Mouse (Mus musculus) urinary bladder, postnatal 14 days (tissue): ENCODE data around the gene Fos.

Experiments used
- DNase-seq: peaks from one replicate; pipeline ENCODE4 v3.0.0; 2021; ENCODE audit warnings: low spot score

Gene Fos

DNA sequence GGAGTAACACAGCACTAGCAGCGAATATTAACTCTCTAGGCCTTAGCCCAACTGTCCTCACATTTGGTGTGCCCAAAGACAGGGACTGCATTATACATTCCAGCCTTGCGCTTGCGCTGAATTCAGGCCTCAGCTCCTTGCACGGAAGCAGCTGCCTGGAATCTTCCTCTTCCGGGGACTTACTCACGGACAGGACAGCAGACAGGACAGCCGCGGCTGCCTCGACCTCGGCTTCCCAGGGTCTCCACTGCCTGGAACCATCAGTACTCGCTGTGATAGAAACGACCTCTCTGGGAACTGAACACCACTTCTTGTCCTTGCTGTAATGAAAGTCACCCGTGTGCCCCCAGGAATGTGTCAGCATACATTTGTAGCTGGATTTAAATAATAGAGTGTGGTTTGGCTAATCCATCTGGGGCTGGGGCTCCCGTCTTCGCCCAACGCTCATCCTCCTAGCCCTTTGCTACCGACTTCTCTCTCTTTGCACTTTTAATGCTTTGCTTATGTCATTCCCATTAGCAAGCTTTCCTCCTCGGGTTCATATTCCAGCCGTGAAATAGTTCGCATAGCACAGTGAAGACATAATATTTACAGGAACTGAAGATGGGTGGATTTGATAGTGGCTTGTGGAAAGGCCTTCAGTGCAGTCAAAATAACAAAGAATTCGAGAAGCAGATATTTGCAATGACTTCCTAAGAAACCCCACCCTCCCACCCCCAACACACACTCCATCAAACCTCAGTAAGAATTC, 11.6 kb upstream of the Fos start:
- DNase-seq, result no peak

DNA sequence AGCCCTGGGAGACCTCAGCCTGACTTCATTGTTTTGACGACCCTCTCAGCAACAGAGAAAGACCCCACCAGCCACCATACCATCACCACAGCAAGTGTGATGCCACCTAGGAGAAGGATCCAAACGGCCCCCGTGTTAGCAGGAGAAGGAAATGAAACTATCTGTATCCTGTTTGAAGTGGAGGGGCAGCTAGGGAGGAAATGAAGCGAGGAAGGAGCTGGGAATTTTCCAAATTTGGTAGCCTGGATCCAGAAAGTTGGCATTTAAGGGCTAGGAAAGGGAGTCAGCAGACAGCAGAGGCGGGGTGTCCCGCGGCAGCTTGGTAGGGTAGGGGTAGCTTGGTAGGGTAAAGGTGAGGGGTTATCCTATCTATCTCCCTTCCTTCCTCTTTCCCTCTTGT, 10.9 kb upstream of the Fos start:
- DNase-seq, result no peak

DNA sequence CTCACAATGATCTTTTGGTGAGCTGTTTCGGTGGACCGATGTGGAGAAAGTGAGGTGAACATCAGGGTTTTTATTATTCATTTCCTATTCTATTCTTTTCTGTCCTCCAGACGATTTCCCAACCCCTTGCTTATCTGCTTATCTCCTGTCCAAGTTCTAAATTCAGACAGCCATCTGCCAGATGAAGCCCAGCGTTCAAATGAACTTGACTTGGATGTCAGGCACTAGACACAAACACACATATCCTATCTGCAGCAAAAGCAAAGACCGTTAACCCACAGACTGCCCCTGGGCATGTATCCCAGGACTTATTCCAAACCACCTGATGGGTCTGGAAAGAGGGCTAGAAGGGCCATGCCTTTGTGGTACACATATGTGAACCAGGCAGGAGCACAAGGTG, 9.3 kb upstream of the Fos start:
- DNase-seq, result no peak

DNA sequence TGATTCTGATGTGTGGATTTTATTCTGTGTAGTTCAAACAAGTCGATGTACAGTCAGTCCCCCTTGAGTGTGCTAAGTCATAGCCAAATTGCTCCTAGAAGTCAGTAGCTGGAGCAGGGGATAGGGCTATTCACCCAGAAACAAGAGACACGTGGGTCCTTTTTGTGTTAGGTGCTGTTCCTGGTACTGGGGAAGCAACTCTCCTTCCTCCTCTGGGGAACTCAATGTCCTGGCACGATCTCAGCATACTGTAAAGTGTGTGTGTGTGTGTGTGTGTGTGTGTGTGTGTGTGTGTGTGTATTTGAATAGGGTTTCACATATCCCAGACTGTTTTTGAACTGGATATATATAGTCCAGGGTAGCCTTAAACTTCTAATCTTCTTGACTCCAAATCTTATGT, 8.8 kb upstream of the Fos start:
- DNase-seq, result no peak

DNA sequence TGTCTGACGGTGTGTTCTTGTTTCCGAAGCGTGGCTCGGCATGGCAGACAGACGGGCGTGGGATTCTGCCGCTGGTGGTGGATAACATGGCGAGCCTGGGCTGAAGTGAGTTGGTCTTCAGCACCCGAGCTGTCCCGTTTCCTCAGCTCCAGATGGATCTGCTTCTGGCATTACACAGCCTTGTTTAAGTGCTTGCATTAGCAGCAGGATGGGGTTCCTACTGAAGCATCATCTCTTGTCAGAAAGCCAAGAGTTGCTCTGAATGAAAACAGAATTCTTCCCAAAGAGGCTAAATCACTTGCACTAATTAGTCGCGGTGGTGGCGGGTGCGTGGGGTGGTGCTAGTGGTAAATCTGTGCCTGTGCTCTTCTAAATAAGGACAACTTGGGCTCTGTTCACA, 5.8 kb upstream of the Fos start:
- DNase-seq, result no peak

DNA sequence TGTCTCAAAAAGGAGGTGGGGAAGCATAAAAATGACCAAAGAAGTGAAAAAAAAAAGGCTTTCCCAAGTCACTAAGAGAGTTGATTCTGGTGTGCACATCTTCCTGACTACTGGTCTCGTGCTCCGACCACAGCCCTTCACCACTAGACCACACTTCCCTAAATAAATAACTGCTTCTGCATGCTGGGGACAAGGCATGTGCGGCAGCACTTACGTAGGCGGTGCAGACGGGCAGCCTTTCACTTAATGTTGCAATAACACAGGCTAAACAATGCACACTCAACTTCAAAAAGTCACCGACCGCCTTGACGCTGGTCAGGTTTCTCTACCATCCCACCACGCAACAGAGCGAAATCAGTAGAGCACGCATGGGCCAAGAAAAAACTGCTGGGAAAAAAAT, 5.0 kb upstream of the Fos start:
- no peak for DNase-seq

DNA sequence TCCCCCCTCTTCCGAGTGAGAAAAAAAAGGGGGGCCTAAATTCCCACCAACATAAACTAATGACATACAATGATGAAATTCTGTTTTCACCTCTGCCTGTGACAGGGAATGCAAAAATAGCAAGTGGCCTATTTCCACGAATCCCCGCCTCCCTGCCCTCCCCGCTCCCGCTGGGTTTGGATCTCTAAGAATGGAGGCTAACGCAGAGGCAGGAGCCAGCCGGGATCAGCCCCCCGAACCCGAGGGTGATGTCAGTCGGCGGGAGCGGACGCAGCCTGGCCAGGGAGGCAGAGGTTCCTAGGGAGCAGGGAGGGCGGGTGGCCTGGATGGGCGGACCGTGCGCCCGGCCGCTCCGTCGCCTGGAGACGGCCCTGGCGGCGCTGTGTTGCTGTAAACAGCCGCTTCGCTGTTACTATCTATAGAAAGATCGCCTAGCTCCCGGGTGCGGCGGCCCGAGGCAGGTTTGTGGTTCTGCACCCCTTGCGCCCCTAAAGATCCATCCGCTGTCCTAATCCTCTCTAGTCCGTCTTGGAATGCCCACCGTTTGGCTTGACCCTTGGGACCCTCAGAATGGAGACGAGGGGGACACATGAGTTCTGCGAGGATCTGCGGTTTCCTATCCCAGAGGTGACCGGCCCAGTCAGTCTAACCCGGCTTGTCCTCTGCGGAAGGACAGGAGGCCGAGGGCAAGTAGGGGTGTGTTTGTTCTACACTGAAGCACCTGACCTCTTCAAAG, 1.6 kb upstream of the Fos start:
- DNase-seq, result peak; percentile 85

DNA sequence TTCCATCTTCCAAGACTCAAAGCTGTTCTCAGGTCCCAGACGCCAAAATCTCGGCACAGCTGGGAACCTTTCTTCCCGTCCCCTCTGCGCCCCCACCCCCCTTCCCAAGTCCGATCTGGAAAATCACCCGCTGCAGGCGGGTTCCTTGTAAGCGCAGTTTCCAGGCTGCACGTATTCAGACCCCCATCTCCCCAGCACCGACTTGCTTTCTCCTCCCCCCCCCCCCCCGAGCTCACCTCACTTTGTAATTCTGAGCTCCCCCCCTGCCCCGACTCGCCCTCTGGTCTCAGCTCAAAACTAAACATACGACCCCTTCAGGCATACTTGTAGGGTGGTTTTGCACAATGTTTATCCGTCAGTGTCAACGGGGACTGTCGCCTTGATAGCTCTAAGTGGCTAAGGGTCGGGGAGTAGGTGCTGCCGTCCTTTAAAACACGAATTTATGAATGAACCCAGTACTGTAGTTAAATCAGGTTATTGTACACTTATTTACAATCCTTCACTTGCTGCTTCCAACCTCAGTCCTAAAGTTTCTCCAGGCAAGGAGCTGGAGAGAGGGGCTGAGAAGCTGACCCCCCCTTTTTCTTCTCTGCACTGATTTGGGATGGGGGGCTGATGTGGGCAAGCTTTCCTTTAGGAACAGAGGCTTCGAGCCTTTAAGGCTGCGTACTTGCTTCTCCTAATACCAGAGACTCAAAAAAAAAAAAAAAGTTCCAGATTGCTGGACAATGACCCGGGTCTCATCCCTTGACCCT, 857 bp upstream of the Fos start:
- DNase-seq, result no peak

DNA sequence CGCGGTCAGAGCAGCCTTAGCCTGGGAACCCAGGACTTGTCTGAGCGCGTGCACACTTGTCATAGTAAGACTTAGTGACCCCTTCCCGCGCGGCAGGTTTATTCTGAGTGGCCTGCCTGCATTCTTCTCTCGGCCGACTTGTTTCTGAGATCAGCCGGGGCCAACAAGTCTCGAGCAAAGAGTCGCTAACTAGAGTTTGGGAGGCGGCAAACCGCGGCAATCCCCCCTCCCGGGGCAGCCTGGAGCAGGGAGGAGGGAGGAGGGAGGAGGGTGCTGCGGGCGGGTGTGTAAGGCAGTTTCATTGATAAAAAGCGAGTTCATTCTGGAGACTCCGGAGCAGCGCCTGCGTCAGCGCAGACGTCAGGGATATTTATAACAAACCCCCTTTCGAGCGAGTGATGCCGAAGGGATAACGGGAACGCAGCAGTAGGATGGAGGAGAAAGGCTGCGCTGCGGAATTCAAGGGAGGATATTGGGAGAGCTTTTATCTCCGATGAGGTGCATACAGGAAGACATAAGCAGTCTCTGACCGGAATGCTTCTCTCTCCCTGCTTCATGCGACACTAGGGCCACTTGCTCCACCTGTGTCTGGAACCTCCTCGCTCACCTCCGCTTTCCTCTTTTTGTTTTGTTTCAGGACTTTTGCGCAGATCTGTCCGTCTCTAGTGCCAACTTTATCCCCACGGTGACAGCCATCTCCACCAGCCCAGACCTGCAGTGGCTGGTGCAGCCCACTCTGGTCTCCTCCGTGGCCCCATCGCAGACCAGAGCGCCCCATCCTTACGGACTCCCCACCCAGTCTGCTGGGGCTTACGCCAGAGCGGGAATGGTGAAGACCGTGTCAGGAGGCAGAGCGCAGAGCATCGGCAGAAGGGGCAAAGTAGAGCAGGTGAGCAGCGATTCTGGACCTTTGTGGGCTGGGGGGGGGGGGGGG, 875 bp downstream of the Fos start:
- peak; percentile 55 for DNase-seq

DNA sequence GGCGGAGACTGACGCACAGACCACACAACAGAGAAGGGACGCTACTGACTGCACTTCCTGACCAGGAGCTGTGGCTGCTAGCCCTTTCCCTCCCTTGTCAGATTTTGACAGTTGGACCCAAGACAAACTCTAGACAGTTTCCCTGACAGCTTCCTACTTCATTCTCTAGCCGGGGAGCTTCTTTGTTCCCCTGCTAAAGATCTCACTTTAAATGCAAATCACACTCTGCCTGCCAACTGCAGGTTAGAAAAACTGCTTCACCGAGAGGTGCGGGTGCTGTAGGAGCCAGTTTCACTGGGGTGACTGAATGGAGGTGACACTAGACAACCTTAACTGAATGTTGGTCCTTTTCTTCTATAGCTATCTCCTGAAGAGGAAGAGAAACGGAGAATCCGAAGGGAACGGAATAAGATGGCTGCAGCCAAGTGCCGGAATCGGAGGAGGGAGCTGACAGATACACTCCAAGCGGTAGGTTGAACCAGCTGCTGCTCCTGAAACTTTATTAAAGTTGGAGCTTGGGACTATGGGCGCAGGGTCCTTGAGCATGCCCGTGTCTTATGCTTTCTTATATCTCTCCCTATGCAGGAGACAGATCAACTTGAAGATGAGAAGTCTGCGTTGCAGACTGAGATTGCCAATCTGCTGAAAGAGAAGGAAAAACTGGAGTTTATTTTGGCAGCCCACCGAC, 1.7 kb downstream of the Fos start:
- DNase-seq, result no peak

DNA sequence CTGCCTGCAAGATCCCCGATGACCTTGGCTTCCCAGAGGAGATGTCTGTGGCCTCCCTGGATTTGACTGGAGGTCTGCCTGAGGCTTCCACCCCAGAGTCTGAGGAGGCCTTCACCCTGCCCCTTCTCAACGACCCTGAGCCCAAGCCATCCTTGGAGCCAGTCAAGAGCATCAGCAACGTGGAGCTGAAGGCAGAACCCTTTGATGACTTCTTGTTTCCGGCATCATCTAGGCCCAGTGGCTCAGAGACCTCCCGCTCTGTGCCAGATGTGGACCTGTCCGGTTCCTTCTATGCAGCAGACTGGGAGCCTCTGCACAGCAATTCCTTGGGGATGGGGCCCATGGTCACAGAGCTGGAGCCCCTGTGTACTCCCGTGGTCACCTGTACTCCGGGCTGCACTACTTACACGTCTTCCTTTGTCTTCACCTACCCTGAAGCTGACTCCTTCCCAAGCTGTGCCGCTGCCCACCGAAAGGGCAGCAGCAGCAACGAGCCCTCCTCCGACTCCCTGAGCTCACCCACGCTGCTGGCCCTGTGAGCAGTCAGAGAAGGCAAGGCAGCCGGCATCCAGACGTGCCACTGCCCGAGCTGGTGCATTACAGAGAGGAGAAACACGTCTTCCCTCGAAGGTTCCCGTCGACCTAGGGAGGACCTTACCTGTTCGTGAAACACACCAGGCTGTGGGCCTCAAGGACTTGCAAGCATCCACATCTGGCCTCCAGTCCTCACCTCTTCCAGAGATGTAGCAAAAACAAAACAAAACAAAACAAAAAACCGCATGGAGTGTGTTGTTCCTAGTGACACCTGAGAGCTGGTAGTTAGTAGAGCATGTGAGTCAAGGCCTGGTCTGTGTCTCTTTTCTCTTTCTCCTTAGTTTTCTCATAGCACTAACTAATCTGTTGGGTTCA, 2.5 kb downstream of the Fos start:
- DNase-seq, result no peak

DNA sequence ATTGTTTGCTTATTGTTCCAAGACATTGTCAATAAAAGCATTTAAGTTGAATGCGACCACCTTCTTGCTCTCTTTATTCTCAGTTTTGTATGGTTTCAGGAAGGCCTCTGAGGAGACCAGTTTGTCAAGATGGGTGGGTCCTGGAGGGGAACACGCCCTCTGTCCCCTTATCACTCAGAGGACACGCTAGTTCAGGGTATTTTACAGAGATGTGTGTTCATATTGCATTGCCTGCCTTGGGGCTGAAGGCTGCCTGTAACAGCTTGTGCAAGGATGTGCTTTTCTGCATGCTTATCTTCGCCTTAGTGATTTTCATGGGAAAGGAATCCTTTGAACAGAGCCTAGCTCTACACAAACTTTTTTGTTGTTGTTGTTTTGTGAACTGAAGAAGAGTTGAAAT, 3.5 kb downstream of the Fos start:
- DNase-seq, result no peak

DNA sequence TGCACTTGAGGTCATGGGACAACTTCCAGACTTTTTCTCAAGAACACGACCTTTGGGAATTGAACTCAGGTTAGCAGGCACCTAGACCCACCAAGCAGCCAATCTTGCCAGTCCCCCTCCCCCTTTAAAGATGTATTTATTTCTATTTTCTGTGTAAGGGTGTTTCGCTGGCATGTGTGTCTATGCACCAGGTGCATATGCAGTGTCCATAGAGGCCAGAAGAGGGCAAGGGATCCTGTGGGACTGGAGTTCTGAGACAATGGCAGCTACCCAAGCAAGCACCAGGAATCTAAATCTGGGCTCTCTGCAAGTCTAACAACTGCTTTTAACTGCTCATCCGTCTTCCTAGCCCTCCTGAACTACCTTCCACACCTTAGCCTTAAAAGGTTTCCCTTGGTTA, 4.1 kb downstream of the Fos start:
- no peak for DNase-seq

DNA sequence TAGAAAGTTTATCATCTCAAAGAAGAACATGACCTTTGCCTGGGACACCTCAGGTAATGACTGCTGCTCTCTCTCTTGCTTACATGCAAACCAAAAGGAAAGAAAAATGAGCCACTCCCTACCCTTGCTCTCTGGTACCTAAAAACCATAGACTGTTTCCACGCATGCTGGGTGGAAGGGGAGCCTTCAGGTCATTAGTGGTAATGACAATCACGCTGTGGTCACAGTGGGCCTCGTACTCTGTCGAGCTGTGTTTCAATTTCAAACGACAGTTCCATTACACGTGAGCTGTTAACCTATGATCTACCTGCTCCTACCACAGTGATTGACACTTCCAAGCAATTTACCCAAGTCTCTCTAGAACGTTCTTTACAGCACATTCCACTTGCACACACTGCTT, 5.0 kb downstream of the Fos start:
- DNase-seq, result no peak

DNA sequence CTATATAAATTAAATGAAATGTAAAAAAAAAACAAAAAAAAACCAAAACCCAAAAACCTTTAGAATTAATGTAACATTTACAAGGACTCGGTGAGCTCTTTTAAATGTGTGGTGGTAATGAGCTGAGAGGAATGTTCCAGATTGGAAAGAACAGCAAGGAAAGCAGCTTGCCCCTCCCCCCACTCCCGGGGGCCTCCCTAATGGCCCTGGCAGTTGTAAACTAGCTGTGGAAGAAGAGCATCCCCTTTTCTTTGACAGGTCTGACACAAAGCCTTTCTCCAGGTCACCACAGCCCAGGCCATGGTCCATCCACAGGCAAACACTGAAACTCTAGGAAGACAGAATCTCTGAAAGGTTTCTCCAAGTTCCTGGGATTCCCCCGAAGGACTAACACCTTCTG, 5.5 kb downstream of the Fos start:
- no peak for DNase-seq

DNA sequence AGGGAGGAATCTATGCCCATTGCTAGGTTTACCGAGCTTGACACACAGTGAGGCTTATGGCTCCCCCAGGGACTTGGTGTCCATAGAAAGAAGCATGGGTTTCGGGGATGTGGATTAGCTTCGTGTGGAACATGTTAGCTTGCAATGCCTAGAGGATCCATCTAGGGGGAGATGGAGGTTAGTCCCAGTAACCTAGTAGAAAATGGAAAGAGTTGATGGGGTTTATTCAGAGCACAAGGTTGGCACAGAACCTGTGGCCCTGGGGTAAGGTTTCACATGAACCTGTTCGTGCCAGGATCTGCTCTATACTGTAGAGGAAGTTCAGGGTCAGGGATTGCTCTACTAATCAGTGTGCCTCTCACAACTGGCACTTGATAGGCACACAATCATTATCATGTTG, 9.5 kb downstream of the Fos start:
- no peak for DNase-seq

DNA sequence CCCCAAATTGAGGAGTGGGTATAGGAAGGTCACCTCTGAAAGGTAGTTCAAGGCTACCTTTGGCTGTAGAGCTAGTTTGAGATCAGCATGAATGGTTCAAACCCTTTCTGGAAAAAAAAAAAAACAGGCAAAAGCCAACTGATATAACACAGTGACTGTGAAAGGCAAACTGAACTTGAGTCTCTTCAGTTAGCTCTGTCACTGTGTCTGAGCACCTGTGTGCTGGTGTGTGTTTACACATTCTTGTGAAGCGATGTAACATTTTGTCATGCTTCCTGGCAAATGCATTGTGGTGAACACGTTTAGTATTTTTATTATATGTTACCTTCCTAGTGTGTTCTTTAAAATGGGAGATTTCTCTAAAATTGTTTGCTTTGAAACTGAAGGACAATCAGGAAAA, 11.0 kb downstream of the Fos start:
- DNase-seq, result no peak

DNA sequence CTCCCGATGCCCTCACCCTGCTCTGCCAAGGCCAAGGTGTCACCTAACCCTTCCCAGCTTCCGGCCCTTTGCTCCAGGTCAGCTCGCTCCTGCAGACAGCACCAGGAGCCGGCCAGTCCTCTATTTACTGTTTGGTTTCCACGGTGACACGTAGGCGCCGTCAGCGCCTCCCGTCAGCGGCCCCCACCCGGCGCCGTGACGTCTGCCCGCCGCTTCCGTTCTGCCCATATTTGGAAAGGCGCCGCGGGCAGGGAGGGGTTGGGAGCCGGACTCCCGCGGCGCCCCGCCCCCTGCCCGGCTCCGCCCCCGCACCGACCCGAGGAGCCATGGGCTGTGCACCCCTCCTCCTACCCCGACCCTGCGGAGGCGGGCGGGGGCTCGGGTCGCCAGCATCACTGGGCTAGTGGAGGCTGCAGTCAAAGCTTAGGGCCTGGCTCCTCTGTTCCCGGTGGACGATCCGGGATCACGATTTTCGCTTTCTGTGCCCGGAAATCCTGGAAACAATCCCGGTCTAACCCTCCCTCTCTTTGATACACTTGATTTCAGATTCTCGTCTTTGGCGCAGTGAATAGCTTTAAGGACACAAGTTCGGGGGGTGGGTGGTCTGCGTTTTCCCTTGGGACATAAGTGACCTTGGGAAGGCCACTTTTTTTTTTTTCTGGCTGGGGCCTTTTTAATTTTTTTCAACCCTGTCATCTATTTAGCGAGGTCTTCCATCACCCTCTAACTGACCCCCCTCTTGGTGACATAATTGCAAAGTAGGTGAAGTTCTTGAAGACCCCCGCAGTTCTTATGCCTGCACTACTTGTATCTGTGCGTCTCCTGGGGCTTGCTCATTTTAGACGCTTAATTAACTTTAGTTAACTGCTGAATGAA, 12.4 kb downstream of the Fos start:
- peak; percentile 97 for DNase-seq

DNA sequence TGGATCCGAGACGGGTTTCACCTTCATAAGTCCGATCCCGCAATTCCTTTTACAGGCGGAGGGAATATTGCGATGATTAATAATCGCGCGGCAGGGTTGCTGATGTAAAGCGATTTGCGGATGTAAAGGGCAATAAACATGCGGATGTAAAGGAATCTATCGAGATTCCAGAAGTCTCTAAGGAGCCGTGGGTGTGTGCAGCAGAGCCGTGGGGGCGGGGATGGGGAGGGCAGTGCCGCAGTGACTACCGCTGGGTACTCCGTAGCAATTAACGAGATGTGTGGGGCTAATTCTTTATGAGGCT, 13.0 kb downstream of the Fos start:
- peak; percentile 48 for DNase-seq
